Mouse (Mus musculus): Measurements from ENCODE around the gene Sv2c. TPM values are rescaled to one million over a fixed set of nuclear protein-coding genes. Genes with fewer than 3 reads are reported as not detected.

Sv2c gene
- polyA plus RNA-seq, 1 experiment = 0.48 TPM

- WGBS = 54% methylated on average over 7 of the region's 7 CpGs
- H3K4me3 ChIP-seq (ENCODE audit: insufficient read depth, low read depth, low read length) = no peak overlapping the region
Observed at GRCm38 (mm10) chr13:95961905-95962304, 170.5 kb downstream of the Sv2c start.

GRCm38 (mm10) chr13:95961191-95961791 lies 171.1 kb downstream of the Sv2c start:
- Histone ChIP-seq H3K36me3 (ENCODE audit: control insufficient read depth, insufficient read depth, low read length) (no peaks in the 10 kb centered on the region), H3K27ac (ENCODE audit: insufficient read depth, low read depth, low read length) (no peak overlapping the region; the same call in 1 of the 2 replicates), H3K27me3 (replicated peaks; ENCODE audit: control insufficient read depth, insufficient read depth, low read length) (no peaks in the 10 kb centered on the region; the same call in 1 of the 2 replicates), H3K4me3 (ENCODE audit: insufficient read depth, low read depth, low read length) (peak overlapping the region; percentile 45), H3K4me1 (ENCODE audit: control insufficient read depth, insufficient read depth, low read length) (no peaks in the 10 kb centered on the region)
- DNase-seq = peak; percentile 7
- TF ChIP-seq POLR2A (IDR thresholded peaks at IDR 0.05; ENCODE audit: low read depth, low read length) (no peak), CTCF (conservative IDR thresholded peaks at IDR 0.05; ENCODE audit: insufficient read depth, insufficient read length, low read depth, low read length) (no peak)
- WGBS = 10% methylated on average over 29 of the region's 29 CpGs

More at GRCm38 (mm10) chr13:95961905-95962304, 170.5 kb downstream of the Sv2c start:
- TF ChIP-seq CTCF (conservative IDR thresholded peaks at IDR 0.05; ENCODE audit: insufficient read depth, insufficient read length, low read depth, low read length) (no peak), POLR2A (IDR thresholded peaks at IDR 0.05; ENCODE audit: low read depth, low read length) (no peak)
- Histone ChIP-seq H3K27me3 (replicated peaks; ENCODE audit: control insufficient read depth, insufficient read depth, low read length) (no peaks in the 10 kb centered on the region; the same call in 1 of the 2 replicates), H3K36me3 (ENCODE audit: control insufficient read depth, insufficient read depth, low read length) (no peaks in the 10 kb centered on the region), H3K4me1 (ENCODE audit: control insufficient read depth, insufficient read depth, low read length) (no peaks in the 10 kb centered on the region), H3K27ac (ENCODE audit: insufficient read depth, low read depth, low read length) (no peak overlapping the region)
- DNase-seq = no peak

- DNase-seq = no peak
- peak overlapping the region; percentile 45; the same call in 1 of the 2 replicates for H3K4me3 ChIP-seq (ENCODE audit: insufficient read depth, low read depth, low read length)
- WGBS = 8% methylated on average over 10 of the region's 10 CpGs
- H3K4me1 ChIP-seq (ENCODE audit: control insufficient read depth, insufficient read depth, low read length) = no peaks in the 10 kb centered on the region
- TF ChIP-seq POLR2A (IDR thresholded peaks at IDR 0.05; ENCODE audit: low read depth, low read length) (no peak), CTCF (conservative IDR thresholded peaks at IDR 0.05; ENCODE audit: insufficient read depth, insufficient read length, low read depth, low read length) (no peak)
- no peaks in the 10 kb centered on the region; the same call in 1 of the 2 replicates for H3K27me3 ChIP-seq (replicated peaks; ENCODE audit: control insufficient read depth, insufficient read depth, low read length)
- H3K27ac ChIP-seq (ENCODE audit: insufficient read depth, low read depth, low read length) = no peak overlapping the region; the same call in 1 of the 2 replicates
- no peaks in the 10 kb centered on the region for H3K36me3 ChIP-seq (ENCODE audit: control insufficient read depth, insufficient read depth, low read length)
Observed at GRCm38 (mm10) chr13:95960477-95961185, 171.7 kb downstream of the Sv2c start.

GRCm38 (mm10) chr13:95959651-95960476 lies 172.5 kb downstream of the Sv2c start:
- TF ChIP-seq POLR2A (IDR thresholded peaks at IDR 0.05; ENCODE audit: low read depth, low read length) (no peak), CTCF (conservative IDR thresholded peaks at IDR 0.05; ENCODE audit: insufficient read depth, insufficient read length, low read depth, low read length) (no peak)
- DNase-seq = no peak
- no peaks in the 10 kb centered on the region; the same call in 1 of the 2 replicates for H3K27me3 ChIP-seq (replicated peaks; ENCODE audit: control insufficient read depth, insufficient read depth, low read length)
- no peak overlapping the region for H3K27ac ChIP-seq (ENCODE audit: insufficient read depth, low read depth, low read length)
- WGBS = 37% methylated on average over 14 of the region's 14 CpGs
- H3K4me1 ChIP-seq (ENCODE audit: control insufficient read depth, insufficient read depth, low read length) = no peaks in the 10 kb centered on the region
- H3K4me3 ChIP-seq (ENCODE audit: insufficient read depth, low read depth, low read length) = no peak overlapping the region
- H3K36me3 ChIP-seq (ENCODE audit: control insufficient read depth, insufficient read depth, low read length) = no peaks in the 10 kb centered on the region

- 63% methylated on average over 10 of the region's 10 CpGs for WGBS
- TF ChIP-seq CTCF (conservative IDR thresholded peaks at IDR 0.05; ENCODE audit: insufficient read depth, insufficient read length, low read depth, low read length) = no peak
- TF ChIP-seq POLR2A (IDR thresholded peaks at IDR 0.05; ENCODE audit: low read depth, low read length) = no peak
- H3K36me3 ChIP-seq (ENCODE audit: control insufficient read depth, insufficient read depth, low read length) = no peaks in the 10 kb centered on the region
- peak; percentile 29 for DNase-seq
- no peak overlapping the region for H3K4me3 ChIP-seq (ENCODE audit: insufficient read depth, low read depth, low read length)
- H3K4me1 ChIP-seq (ENCODE audit: control insufficient read depth, insufficient read depth, low read length) = no peaks in the 10 kb centered on the region
- no peaks in the 10 kb centered on the region; the same call in 1 of the 2 replicates for H3K27me3 ChIP-seq (replicated peaks; ENCODE audit: control insufficient read depth, insufficient read depth, low read length)
- H3K27ac ChIP-seq (ENCODE audit: insufficient read depth, low read depth, low read length) = no peak overlapping the region
Observed at GRCm38 (mm10) chr13:95957134-95957533, 175.2 kb downstream of the Sv2c start.

GRCm38 (mm10) chr13:95956327-95956781 lies 176.0 kb downstream of the Sv2c start:
- Histone ChIP-seq H3K36me3 (ENCODE audit: control insufficient read depth, insufficient read depth, low read length) (no peaks in the 10 kb centered on the region), H3K27ac (ENCODE audit: insufficient read depth, low read depth, low read length) (no peak overlapping the region), H3K27me3 (replicated peaks; ENCODE audit: control insufficient read depth, insufficient read depth, low read length) (no peaks in the 10 kb centered on the region), H3K4me1 (ENCODE audit: control insufficient read depth, insufficient read depth, low read length) (no peaks in the 10 kb centered on the region), H3K4me3 (ENCODE audit: insufficient read depth, low read depth, low read length) (no peak overlapping the region)
- no peak for DNase-seq
- WGBS = 94% methylated on average over 2 of the region's 2 CpGs
- TF ChIP-seq POLR2A (IDR thresholded peaks at IDR 0.05; ENCODE audit: low read depth, low read length) (no peak), CTCF (conservative IDR thresholded peaks at IDR 0.05; ENCODE audit: insufficient read depth, insufficient read length, low read depth, low read length) (no peak)

All from kidney, adult 2 months (tissue).